Mouse (Mus musculus): Measurements from ENCODE around the gene Tmx1.

Tmx1 gene

GRCm38 (mm10) chr12:70452726-70453645 lies at the start of gene Tmx1:
Gene Tmx1, plus strand, starts transcription at chr12:70453095.
- peak; percentile 96 for DNase-seq (ENCODE audit: low spot score in 2 of 2)

- DNase-seq (ENCODE audit: low spot score in 2 of 2), result no peak
Measured at GRCm38 (mm10) chr12:70404327-70404726, 48.6 kb upstream of the Tmx1 start.

- no peak for DNase-seq (ENCODE audit: low spot score in 2 of 2)
Measured at GRCm38 (mm10) chr12:70408396-70408795, 44.5 kb upstream of the Tmx1 start.

- no peak for DNase-seq (ENCODE audit: low spot score in 2 of 2)
Measured at GRCm38 (mm10) chr12:70409600-70409999, 43.3 kb upstream of the Tmx1 start.

- DNase-seq (ENCODE audit: low spot score in 2 of 2), result no peak
Measured at GRCm38 (mm10) chr12:70420216-70420615, 32.7 kb upstream of the Tmx1 start.

GRCm38 (mm10) chr12:70421028-70421427 lies 31.9 kb upstream of the Tmx1 start:
- DNase-seq (ENCODE audit: low spot score in 2 of 2), result no peak

GRCm38 (mm10) chr12:70422322-70423118 lies 30.4 kb upstream of the Tmx1 start:
- DNase-seq (ENCODE audit: low spot score in 2 of 2), result no peak

- no peak for DNase-seq (ENCODE audit: low spot score in 2 of 2)
Measured at GRCm38 (mm10) chr12:70427885-70428284, 25.0 kb upstream of the Tmx1 start.

- DNase-seq (ENCODE audit: low spot score in 2 of 2), result no peak
Measured at GRCm38 (mm10) chr12:70429637-70430036, 23.3 kb upstream of the Tmx1 start.

GRCm38 (mm10) chr12:70430307-70430950 lies 22.5 kb upstream of the Tmx1 start:
- peak in 1 of 2 experiments; percentile 33 for DNase-seq (ENCODE audit: low spot score in 2 of 2)

GRCm38 (mm10) chr12:70431428-70431827 lies 21.5 kb upstream of the Tmx1 start:
- DNase-seq (ENCODE audit: low spot score in 2 of 2), result no peak

- DNase-seq (ENCODE audit: low spot score in 2 of 2), result no peak
Measured at GRCm38 (mm10) chr12:70449961-70450360, 2.9 kb upstream of the Tmx1 start.

- no peak for DNase-seq (ENCODE audit: low spot score in 2 of 2)
Measured at GRCm38 (mm10) chr12:70451533-70451932, 1.4 kb upstream of the Tmx1 start.

- no peak for DNase-seq (ENCODE audit: low spot score in 2 of 2)
Measured at GRCm38 (mm10) chr12:70452143-70452542, 752 bp upstream of the Tmx1 start.

- DNase-seq (ENCODE audit: low spot score in 2 of 2), result no peak
Measured at GRCm38 (mm10) chr12:70455226-70455625, 2.3 kb downstream of the Tmx1 start.

GRCm38 (mm10) chr12:70459546-70459945 lies 6.7 kb downstream of the Tmx1 start:
- DNase-seq (ENCODE audit: low spot score in 2 of 2), result no peak

- DNase-seq (ENCODE audit: low spot score in 2 of 2), result no peak
Measured at GRCm38 (mm10) chr12:70464016-70464415, 11.1 kb downstream of the Tmx1 start.

- no peak for DNase-seq (ENCODE audit: low spot score in 2 of 2)
Measured at GRCm38 (mm10) chr12:70475336-70475735, 22.4 kb downstream of the Tmx1 start.

- no peak for DNase-seq (ENCODE audit: low spot score in 2 of 2)
Measured at GRCm38 (mm10) chr12:70476884-70477576, 24.1 kb downstream of the Tmx1 start.

GRCm38 (mm10) chr12:70477593-70478287 lies 24.8 kb downstream of the Tmx1 start:
- peak in 1 of 2 experiments; percentile 12 for DNase-seq (ENCODE audit: low spot score in 2 of 2)

- no peak for DNase-seq (ENCODE audit: low spot score in 2 of 2)
Measured at GRCm38 (mm10) chr12:70485956-70486355, 33.1 kb downstream of the Tmx1 start.
